Mouse (Mus musculus): ENCODE results near the gene Ankib1.
"Not testable (repeated sequence)": the region's sequence is repeated elsewhere in the genome, so short reads cannot be mapped to it uniquely, and the experiment has no call there.

The Ankib1 gene

DNA sequence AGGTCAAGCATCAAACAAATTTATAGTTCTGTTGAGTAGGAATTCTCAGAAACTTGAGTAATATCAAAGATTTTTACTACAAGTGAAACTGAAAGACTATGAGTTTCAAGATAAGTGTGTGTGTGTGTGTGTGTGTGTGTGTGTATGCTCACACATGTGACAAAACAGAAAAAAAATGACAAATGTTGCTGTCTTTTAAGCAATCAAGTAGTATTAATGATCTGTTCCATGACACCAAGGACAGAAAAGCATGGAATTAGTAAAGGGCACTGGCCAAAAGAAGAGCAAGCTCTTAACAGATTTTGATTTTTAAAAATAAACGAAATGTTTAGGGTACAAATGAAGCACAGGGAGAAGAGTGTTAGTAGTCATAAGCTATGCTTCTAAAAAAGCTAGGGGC lies 2.7 kb downstream of the Ankib1 start:
- Histone ChIP-seq H3K27me3 (ENCODE audit: insufficient read depth, low read length) (peaks cover 13% of the 10 kb centered on the region), H3K36me3 (ENCODE audit: insufficient read depth, low read length) (no peaks in the 10 kb centered on the region), H3K4me3 (replicated peaks; ENCODE audit: low read length) (no peak overlapping the region), H3K4me1 (replicated peaks; ENCODE audit: low read depth, low read length) (peaks cover 20% of the 10 kb centered on the region), H3K9me3 (ENCODE audit: low read length) (no peaks in the 10 kb centered on the region)
- no peak for TF ChIP-seq CTCF (conservative IDR thresholded peaks at IDR 0.05; ENCODE audit: low read length)
- TF ChIP-seq POU5F1 (IDR thresholded peaks at IDR 0.05; ENCODE audit: borderline replicate concordance, low read length) = no peak
- no peak for TF ChIP-seq NANOG (IDR thresholded peaks at IDR 0.05; ENCODE audit: borderline replicate concordance, low read length)

DNA sequence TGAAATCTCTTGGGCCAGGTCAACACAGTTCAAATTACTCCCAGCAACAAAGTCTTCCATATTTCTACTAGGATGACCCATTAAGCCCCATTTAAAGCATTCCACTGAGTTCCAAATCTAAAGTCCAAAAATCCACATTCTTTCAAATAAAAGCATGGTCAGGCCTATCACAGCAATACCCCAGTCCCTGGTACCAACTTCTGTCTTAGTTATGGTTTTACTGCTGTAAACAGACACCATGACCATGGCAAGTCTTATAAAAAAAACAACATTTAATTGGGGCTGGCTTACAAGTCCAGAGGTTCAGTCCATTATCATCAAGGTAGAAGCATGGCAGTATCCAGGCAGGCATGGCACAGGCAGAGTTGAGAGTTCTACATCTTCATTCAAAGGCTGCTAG lies 4.1 kb downstream of the Ankib1 start:
- Histone ChIP-seq H3K4me1 (replicated peaks; ENCODE audit: low read depth, low read length) (peaks cover 12% of the 10 kb centered on the region), H3K27me3 (ENCODE audit: insufficient read depth, low read length) (peaks cover 13% of the 10 kb centered on the region)
- not testable (repeated sequence) for H3K36me3 ChIP-seq (ENCODE audit: insufficient read depth, low read length); H3K4me3 ChIP-seq (replicated peaks; ENCODE audit: low read length); H3K9me3 ChIP-seq (ENCODE audit: low read length)

DNA sequence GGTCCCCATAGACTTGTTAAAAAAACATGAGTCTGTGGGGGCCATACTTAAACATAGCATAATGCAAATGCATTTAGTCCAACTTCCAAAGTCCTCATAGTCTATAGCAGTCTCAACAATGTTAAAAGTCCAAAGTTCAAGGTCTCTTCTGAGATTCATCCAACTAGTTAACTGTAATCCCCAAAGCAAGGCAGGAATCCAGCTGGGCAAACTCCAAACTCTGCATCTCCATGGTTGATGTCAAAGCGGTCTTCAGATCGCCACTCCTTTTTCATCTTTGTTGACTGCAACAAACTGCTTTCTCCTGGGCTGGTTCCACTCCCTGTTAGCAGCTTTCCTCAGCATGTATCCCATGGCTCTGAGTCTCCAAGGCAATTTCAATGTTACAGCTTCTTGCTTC lies 5.6 kb downstream of the Ankib1 start:
- H3K27me3 ChIP-seq (ENCODE audit: insufficient read depth, low read length); H3K4me3 ChIP-seq (replicated peaks; ENCODE audit: low read length); H3K4me1 ChIP-seq (replicated peaks; ENCODE audit: low read depth, low read length); H3K36me3 ChIP-seq (ENCODE audit: insufficient read depth, low read length); H3K9me3 ChIP-seq (ENCODE audit: low read length): not testable (repeated sequence)

DNA sequence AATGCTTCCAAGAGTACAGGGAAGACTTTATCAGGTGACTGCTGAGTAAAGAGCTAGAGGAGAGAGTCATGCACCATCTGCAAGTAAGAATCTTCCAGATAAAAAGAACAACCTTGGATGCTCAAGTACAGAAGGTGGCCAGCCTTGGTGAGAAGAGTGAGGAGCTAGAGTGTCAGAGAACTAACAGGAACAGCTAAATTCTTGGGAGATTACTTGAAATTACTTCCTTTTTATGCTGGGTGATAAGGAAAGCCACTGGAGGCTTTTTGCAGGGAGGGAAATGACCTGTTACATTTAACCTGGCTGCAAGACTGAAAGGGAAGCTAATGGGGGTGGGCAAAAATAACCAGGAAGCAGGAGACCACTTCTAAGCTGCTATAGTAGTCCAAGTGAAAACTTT lies 11.7 kb downstream of the Ankib1 start:
- no peaks in the 10 kb centered on the region for H3K4me1 ChIP-seq (replicated peaks; ENCODE audit: low read depth, low read length)
- H3K36me3 ChIP-seq (ENCODE audit: insufficient read depth, low read length) = no peaks in the 10 kb centered on the region
- no peak overlapping the region for H3K4me3 ChIP-seq (replicated peaks; ENCODE audit: low read length)
- no peak for TF ChIP-seq POU5F1 (IDR thresholded peaks at IDR 0.05; ENCODE audit: borderline replicate concordance, low read length)
- no peak for TF ChIP-seq NANOG (IDR thresholded peaks at IDR 0.05; ENCODE audit: borderline replicate concordance, low read length)
- TF ChIP-seq CTCF (conservative IDR thresholded peaks at IDR 0.05; ENCODE audit: low read length) = no peak
- no peaks in the 10 kb centered on the region for H3K9me3 ChIP-seq (ENCODE audit: low read length)
- H3K27me3 ChIP-seq (ENCODE audit: insufficient read depth, low read length) = no peaks in the 10 kb centered on the region

DNA sequence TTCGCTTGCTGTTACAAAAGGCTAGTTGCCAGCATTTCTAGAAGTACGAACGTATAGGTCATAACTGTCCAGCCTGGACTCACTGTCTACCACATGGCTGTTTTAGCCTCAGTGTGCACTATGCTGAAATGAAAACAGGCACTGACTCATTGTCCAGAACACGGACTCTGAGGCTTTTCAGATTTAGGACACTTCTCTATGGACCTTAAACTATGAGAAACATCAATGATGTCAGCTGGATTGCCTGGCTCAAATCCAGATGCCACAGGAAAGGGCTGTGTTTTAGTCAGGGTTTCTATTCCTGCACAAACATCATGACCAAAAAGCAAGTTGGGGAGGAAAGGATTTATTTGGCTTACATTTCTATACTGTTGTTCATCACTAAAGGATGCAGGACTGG lies 15.2 kb downstream of the Ankib1 start:
- H3K4me3 ChIP-seq (replicated peaks; ENCODE audit: low read length) = no peak overlapping the region
- no peaks in the 10 kb centered on the region for H3K4me1 ChIP-seq (replicated peaks; ENCODE audit: low read depth, low read length)
- TF ChIP-seq CTCF (conservative IDR thresholded peaks at IDR 0.05; ENCODE audit: low read length) (no peak), POU5F1 (IDR thresholded peaks at IDR 0.05; ENCODE audit: borderline replicate concordance, low read length) (no peak), NANOG (IDR thresholded peaks at IDR 0.05; ENCODE audit: borderline replicate concordance, low read length) (no peak)
- H3K36me3 ChIP-seq (ENCODE audit: insufficient read depth, low read length) = no peaks in the 10 kb centered on the region
- H3K9me3 ChIP-seq (ENCODE audit: low read length) = no peaks in the 10 kb centered on the region
- no peaks in the 10 kb centered on the region for H3K27me3 ChIP-seq (ENCODE audit: insufficient read depth, low read length)

DNA sequence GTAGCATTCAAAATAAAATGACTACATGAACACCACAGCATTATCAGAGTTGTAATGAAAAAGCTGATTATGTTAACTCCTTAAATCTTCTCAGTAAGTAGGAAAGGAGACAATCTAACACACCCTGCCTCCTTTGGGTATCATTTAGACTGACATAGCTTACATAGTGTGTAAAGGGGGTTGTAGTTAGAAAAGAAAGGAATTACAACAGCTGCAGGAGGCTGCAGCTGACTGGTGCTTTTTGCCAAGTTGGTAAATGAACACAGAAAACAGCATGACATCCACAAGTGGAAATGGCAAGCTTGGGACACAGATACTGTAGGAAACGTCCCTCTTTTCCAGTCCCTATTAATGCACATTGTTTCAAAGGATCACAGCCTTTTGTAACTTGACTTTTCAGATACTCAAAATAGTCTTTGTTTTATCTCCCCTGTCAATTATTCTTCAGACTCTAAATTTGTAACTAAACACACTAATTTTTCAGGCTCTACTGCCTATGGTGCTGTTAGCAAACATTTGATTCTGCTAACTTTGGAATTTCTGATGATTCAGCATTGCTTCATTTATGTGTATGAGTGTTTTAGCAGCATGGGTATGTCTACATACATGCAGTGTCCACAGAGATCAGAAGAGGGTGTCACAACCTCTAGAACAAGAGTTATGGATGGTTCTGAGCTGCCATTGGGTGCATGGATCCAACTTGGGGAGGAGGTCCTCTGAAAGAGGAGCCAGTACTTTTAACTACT lies 17.8 kb downstream of the Ankib1 start:
- H3K4me1 ChIP-seq (replicated peaks; ENCODE audit: low read depth, low read length) = no peaks in the 10 kb centered on the region
- no peak for TF ChIP-seq POU5F1 (IDR thresholded peaks at IDR 0.05; ENCODE audit: borderline replicate concordance, low read length)
- no peak for TF ChIP-seq CTCF (conservative IDR thresholded peaks at IDR 0.05; ENCODE audit: low read length)
- no peak for TF ChIP-seq NANOG (IDR thresholded peaks at IDR 0.05; ENCODE audit: borderline replicate concordance, low read length)
- no peak overlapping the region for H3K4me3 ChIP-seq (replicated peaks; ENCODE audit: low read length)
- H3K9me3 ChIP-seq (ENCODE audit: low read length) = no peaks in the 10 kb centered on the region
- no peaks in the 10 kb centered on the region for H3K27me3 ChIP-seq (ENCODE audit: insufficient read depth, low read length)
- no peaks in the 10 kb centered on the region for H3K36me3 ChIP-seq (ENCODE audit: insufficient read depth, low read length)

DNA sequence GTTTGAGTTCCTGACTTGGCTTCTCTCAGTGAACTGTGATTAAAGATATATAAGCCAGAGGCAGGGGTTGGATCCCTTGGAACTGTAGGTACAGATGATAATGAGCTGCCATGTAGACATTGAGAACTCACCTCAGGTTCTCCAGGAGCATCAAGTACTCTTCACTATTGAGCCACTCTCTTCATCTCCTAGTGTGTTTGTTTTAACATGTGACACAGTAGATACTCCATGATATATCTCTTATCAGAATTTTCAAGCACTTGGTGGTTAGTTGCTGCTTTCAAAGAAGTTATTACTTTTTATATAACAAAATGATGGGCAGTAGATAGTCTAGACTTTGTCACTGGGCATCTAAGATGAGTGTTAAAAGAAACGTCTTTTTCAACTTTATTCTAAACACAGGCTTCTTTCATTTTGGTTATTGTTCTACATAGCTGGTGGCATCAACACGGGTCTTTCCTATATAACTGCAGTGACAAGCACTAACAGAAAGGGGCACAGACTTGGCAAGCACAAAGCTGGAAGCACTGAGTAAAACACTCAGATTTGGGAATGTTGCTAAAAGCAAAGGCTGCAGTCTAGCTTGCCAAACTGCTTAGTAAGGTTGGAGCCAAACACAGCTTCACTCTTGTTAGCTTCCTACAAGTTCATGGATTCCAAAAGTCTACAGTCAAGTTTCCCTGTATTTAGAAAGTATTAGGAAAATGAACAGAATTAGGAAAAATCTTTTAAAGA lies 18.6 kb downstream of the Ankib1 start:
- no peak overlapping the region for H3K4me3 ChIP-seq (replicated peaks; ENCODE audit: low read length)
- no peak for TF ChIP-seq CTCF (conservative IDR thresholded peaks at IDR 0.05; ENCODE audit: low read length)
- TF ChIP-seq POU5F1 (IDR thresholded peaks at IDR 0.05; ENCODE audit: borderline replicate concordance, low read length) = no peak
- no peak for TF ChIP-seq NANOG (IDR thresholded peaks at IDR 0.05; ENCODE audit: borderline replicate concordance, low read length)
- no peaks in the 10 kb centered on the region for H3K36me3 ChIP-seq (ENCODE audit: insufficient read depth, low read length)
- no peaks in the 10 kb centered on the region for H3K9me3 ChIP-seq (ENCODE audit: low read length)
- no peaks in the 10 kb centered on the region for H3K4me1 ChIP-seq (replicated peaks; ENCODE audit: low read depth, low read length)
- no peaks in the 10 kb centered on the region for H3K27me3 ChIP-seq (ENCODE audit: insufficient read depth, low read length)

DNA sequence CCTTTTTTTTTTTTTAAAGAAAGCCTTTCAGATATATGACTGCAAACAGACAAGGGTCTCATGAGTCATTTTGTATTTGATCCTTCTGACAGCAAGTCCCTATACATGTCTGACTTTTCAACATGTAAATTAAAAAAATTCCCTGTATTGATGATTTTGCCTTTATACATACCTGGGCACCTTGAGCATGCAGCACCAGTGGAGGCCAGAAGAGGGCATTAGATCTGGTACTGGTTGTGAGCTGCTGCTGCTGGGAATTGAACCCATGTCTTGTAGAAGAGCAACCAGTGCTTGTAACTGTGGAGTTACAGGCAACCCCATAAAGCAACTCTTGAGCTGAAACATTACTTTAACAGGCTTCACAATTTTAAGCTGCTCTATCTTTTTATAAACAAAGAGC lies 20.1 kb downstream of the Ankib1 start:
- Histone ChIP-seq H3K36me3 (ENCODE audit: insufficient read depth, low read length) (no peaks in the 10 kb centered on the region), H3K4me1 (replicated peaks; ENCODE audit: low read depth, low read length) (no peaks in the 10 kb centered on the region), H3K27me3 (ENCODE audit: insufficient read depth, low read length) (no peaks in the 10 kb centered on the region), H3K4me3 (replicated peaks; ENCODE audit: low read length) (no peak overlapping the region), H3K9me3 (ENCODE audit: low read length) (no peaks in the 10 kb centered on the region)
- TF ChIP-seq NANOG (IDR thresholded peaks at IDR 0.05; ENCODE audit: borderline replicate concordance, low read length) (no peak), CTCF (conservative IDR thresholded peaks at IDR 0.05; ENCODE audit: low read length) (peak; percentile 61)

DNA sequence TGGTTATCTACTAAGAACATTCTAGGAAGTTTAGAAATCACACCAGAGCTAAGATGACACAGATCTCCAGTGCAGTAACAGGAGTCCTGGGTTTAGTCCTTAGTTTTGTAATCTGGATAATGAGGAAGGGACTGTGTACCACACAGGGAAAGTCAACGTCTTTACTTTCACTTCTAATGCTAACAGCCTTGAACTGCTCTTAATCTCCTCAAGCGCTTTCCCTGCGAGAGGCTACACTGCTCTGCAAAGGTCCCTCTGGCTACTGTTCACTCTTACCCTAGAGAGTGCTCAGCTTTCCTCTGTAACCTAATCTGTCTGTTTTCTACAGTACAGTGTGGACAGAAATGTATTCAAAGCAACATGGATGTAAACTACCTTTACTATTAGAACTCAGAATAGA lies 30.7 kb downstream of the Ankib1 start:
- Histone ChIP-seq H3K27me3 (ENCODE audit: insufficient read depth, low read length) (no peaks in the 10 kb centered on the region), H3K4me1 (replicated peaks; ENCODE audit: low read depth, low read length) (peaks cover 6% of the 10 kb centered on the region), H3K4me3 (replicated peaks; ENCODE audit: low read length) (no peak overlapping the region), H3K9me3 (ENCODE audit: low read length) (no peaks in the 10 kb centered on the region), H3K36me3 (ENCODE audit: insufficient read depth, low read length) (peaks cover 9% of the 10 kb centered on the region; the same call in 1 of the 2 replicates)
- TF ChIP-seq POU5F1 (IDR thresholded peaks at IDR 0.05; ENCODE audit: borderline replicate concordance, low read length) (no peak), NANOG (IDR thresholded peaks at IDR 0.05; ENCODE audit: borderline replicate concordance, low read length) (no peak), CTCF (conservative IDR thresholded peaks at IDR 0.05; ENCODE audit: low read length) (no peak)

Measured in E14TG2a.4 (cell line).